Mouse (Mus musculus) limb, embryonic 11.5 days (tissue): Measurements from ENCODE around the gene Khnyn. TPM values are rescaled to one million over a fixed set of nuclear protein-coding genes. Genes with fewer than 3 reads are reported as not detected.

Experiments
- ATAC-seq: fragments of 200-750 bp; cut with Nextera tagmentation; 2 replicates; pipeline ENCODE4 v1.8.0; 2017; ENCODE audit warnings: low read depth; ENCODE audit not compliant: insufficient number of reproducible peaks, low FRiP score, low TSS enrichment
- DNase-seq: peaks from one replicate; pipeline ENCODE4 v3.0.0-alpha.2; 2015; ENCODE audit warnings: low spot score
- H3K27ac ChIP-seq: fragments of 300-500 bp; sonication (generic); replicated peaks from 2 replicates; pipeline ENCODE4 v1.5.1; 2014; ENCODE audit warnings: low read depth, mild to moderate bottlenecking, low read length
- H3K27me3 ChIP-seq: fragments of 300-500 bp; sonication (generic); 2 replicates; pipeline ENCODE4 v1.6.1; 2014; ENCODE audit warnings: mild to moderate bottlenecking, low read length, mixed read lengths; ENCODE audit not compliant: control insufficient read depth, insufficient read depth
- H3K36me3 ChIP-seq: fragments of 300-500 bp; sonication (generic); 2 replicates; pipeline ENCODE4 v1.6.1; 2014; ENCODE audit warnings: mild to moderate bottlenecking, low read length, moderate library complexity, mixed read lengths; ENCODE audit not compliant: control insufficient read depth, insufficient read depth
- H3K4me1 ChIP-seq: fragments of 300-500 bp; sonication (generic); 2 replicates; pipeline ENCODE4 v1.6.1; 2014; ENCODE audit warnings: low read length, mixed read lengths; ENCODE audit not compliant: control insufficient read depth, insufficient read depth
- H3K4me2 ChIP-seq: fragments of 300-500 bp; sonication (generic); 2 replicates; pipeline ENCODE4 v1.6.1; 2014; ENCODE audit warnings: low read depth, mild to moderate bottlenecking, moderate library complexity; ENCODE audit not compliant: severe bottlenecking
- H3K4me3 ChIP-seq: fragments of 300-500 bp; sonication (generic); 2 replicates; pipeline ENCODE4 v1.5.1; 2014; ENCODE audit warnings: low read depth, low read length
- H3K9ac ChIP-seq: fragments of 300-500 bp; sonication (generic); 2 replicates; pipeline ENCODE4 v1.6.1; 2014; ENCODE audit warnings: mild to moderate bottlenecking, low read length
- H3K9me3 ChIP-seq: fragments of 300-500 bp; sonication (generic); 2 replicates; pipeline ENCODE4 v1.6.1; 2016; ENCODE audit warnings: low read length; ENCODE audit not compliant: control insufficient read depth
- WGBS: fragments of 180-500 bp; shearing (Covaris S2); extraction: QIAGEN DNeasy Blood & Tissue Kit; methylation state at CpG from one replicate; pipeline ENCODE4 v1.1.7; 2014; 5-methylcytosine and 5-hydroxymethylcytosine counted together
- polyA plus RNA-seq: library from polyadenylated mRNA; unstranded; fragments of >200 nt; fragmentation: Nextera tagmentation; extraction: Ambion mirVana; gene quantifications from 2 replicates; pipeline ENCODE4 v1.2.1, GENCODE M21; 2014

Gene Khnyn
- polyA plus RNA-seq, 1 experiment from 2014 or later, result 17.4 TPM

GRCm38 (mm10) chr14:55885791-55886271 lies 1.1 kb downstream of the Khnyn start:
- no peaks in the 10 kb centered on the region for H3K27me3 ChIP-seq
- no peak overlapping the region for H3K27ac ChIP-seq
- peak overlapping the region; percentile 85 for H3K4me2 ChIP-seq
- DNase-seq (no peak), ATAC-seq (no peak)
- H3K4me3 ChIP-seq, result peak overlapping the region; percentile 85
- H3K9ac ChIP-seq, result peak overlapping the region; percentile 90
- H3K36me3 ChIP-seq, result peaks cover 26% of the 10 kb centered on the region
- peaks cover 20% of the 10 kb centered on the region for H3K4me1 ChIP-seq
- WGBS, result 8% methylated on average over 16 of the region's 16 CpGs
- no peaks in the 10 kb centered on the region for H3K9me3 ChIP-seq

GRCm38 (mm10) chr14:55886571-55887382 lies 2.0 kb downstream of the Khnyn start:
- H3K9me3 ChIP-seq, result no peaks in the 10 kb centered on the region
- no peak for DNase-seq
- H3K27me3 ChIP-seq, result no peaks in the 10 kb centered on the region
- peaks cover 29% of the 10 kb centered on the region for H3K36me3 ChIP-seq
- H3K4me3 ChIP-seq, result peak overlapping the region; percentile 85; the same call in 1 of the 2 replicates
- H3K4me1 ChIP-seq, result peaks cover 20% of the 10 kb centered on the region
- no peak overlapping the region for H3K4me2 ChIP-seq
- no peak overlapping the region for H3K9ac ChIP-seq
- 85% methylated on average over 24 of the region's 24 CpGs for WGBS
- H3K27ac ChIP-seq, result no peak overlapping the region
- ATAC-seq, result no peak

GRCm38 (mm10) chr14:55897671-55898070 lies 12.9 kb downstream of the Khnyn start:
- peaks cover 33% of the 10 kb centered on the region for H3K36me3 ChIP-seq
- H3K9ac ChIP-seq, result no peak overlapping the region
- no peaks in the 10 kb centered on the region for H3K27me3 ChIP-seq
- no peak for ATAC-seq
- no peak for DNase-seq
- H3K27ac ChIP-seq, result no peak overlapping the region
- H3K4me2 ChIP-seq, result no peak overlapping the region
- 97% methylated on average over 12 of the region's 12 CpGs for WGBS
- no peaks in the 10 kb centered on the region for H3K9me3 ChIP-seq
- H3K4me3 ChIP-seq, result no peak overlapping the region
- peaks cover 14% of the 10 kb centered on the region; the same call in 1 of the 2 replicates for H3K4me1 ChIP-seq

- peaks cover 33% of the 10 kb centered on the region for H3K36me3 ChIP-seq
- H3K9me3 ChIP-seq, result no peaks in the 10 kb centered on the region
- no peak for ATAC-seq
- no peak for DNase-seq
- no peak overlapping the region for H3K4me3 ChIP-seq
- H3K27me3 ChIP-seq, result no peaks in the 10 kb centered on the region
- H3K4me2 ChIP-seq, result peak overlapping the region; percentile 67; the same call in 1 of the 2 replicates
- peak overlapping the region; percentile 37; the same call in 1 of the 2 replicates for H3K9ac ChIP-seq
- WGBS, result 87% methylated on average over 7 of the region's 7 CpGs
- peaks cover 14% of the 10 kb centered on the region; the same call in 1 of the 2 replicates for H3K4me1 ChIP-seq
- no peak overlapping the region for H3K27ac ChIP-seq
These were observed 14.2 kb downstream of the Khnyn start for GRCm38 (mm10) chr14:55898947-55899346.

GRCm38 (mm10) chr14:55899701-55900413 lies 15.1 kb downstream of the Khnyn start, which contains the start of gene Sdr39u1:
TSS of gene Sdr39u1 (minus strand) at chr14:55900293.
- WGBS, result 1% methylated on average over 39 of the region's 39 CpGs
- Histone ChIP-seq H3K9me3 (no peaks in the 10 kb centered on the region), H3K36me3 (peaks cover 24% of the 10 kb centered on the region), H3K4me3 (peak within 1 kb of the TSS; percentile 40), H3K27me3 (no peaks in the 10 kb centered on the region), H3K4me1 (peaks cover 14% of the 10 kb centered on the region; the same call in 1 of the 2 replicates), H3K9ac (peak within 1 kb of the TSS; percentile 73), H3K27ac (peak within 1 kb of the TSS; percentile 75), H3K4me2 (peak within 1 kb of the TSS; percentile 67)
- ATAC-seq (peak; percentile 87), DNase-seq (peak; percentile 90)

GRCm38 (mm10) chr14:55900414-55900755 lies 15.6 kb downstream of the Khnyn start:
- DNase-seq, result no peak
- peak overlapping the region; percentile 67 for H3K4me2 ChIP-seq
- peaks cover 14% of the 10 kb centered on the region; the same call in 1 of the 2 replicates for H3K4me1 ChIP-seq
- peak overlapping the region; percentile 73 for H3K9ac ChIP-seq
- no peaks in the 10 kb centered on the region for H3K27me3 ChIP-seq
- 4% methylated on average over 12 of the region's 12 CpGs for WGBS
- H3K27ac ChIP-seq, result peak overlapping the region; percentile 70
- no peaks in the 10 kb centered on the region for H3K9me3 ChIP-seq
- peak overlapping the region; percentile 40 for H3K4me3 ChIP-seq
- H3K36me3 ChIP-seq, result peaks cover 19% of the 10 kb centered on the region
- no peak for ATAC-seq

- Histone ChIP-seq H3K9ac (no peak overlapping the region), H3K4me2 (no peak overlapping the region), H3K27ac (no peak overlapping the region), H3K4me1 (peaks cover 6% of the 10 kb centered on the region; the same call in 1 of the 2 replicates), H3K27me3 (no peaks in the 10 kb centered on the region), H3K9me3 (no peaks in the 10 kb centered on the region), H3K4me3 (no peak overlapping the region), H3K36me3 (no peaks in the 10 kb centered on the region)
- DNase-seq, result no peak
- ATAC-seq, result no peak
- 39% methylated on average over 1 of the region's 1 CpGs for WGBS
These were observed 20.8 kb downstream of the Khnyn start for GRCm38 (mm10) chr14:55905518-55905917.

GRCm38 (mm10) chr14:55913406-55913805 lies 28.7 kb downstream of the Khnyn start:
- WGBS, result 44% methylated on average over 4 of the region's 4 CpGs

More at GRCm38 (mm10) chr14:55913406-55913805, 28.7 kb downstream of the Khnyn start:
- H3K4me2 ChIP-seq, result no peak overlapping the region
- no peaks in the 10 kb centered on the region for H3K4me1 ChIP-seq
- no peaks in the 10 kb centered on the region for H3K9me3 ChIP-seq
- no peak for ATAC-seq
- no peak overlapping the region for H3K4me3 ChIP-seq
- no peak overlapping the region for H3K27ac ChIP-seq
- DNase-seq, result no peak
- no peaks in the 10 kb centered on the region for H3K27me3 ChIP-seq
- H3K9ac ChIP-seq, result no peak overlapping the region
- no peaks in the 10 kb centered on the region for H3K36me3 ChIP-seq
